In genomic region chr8:80851648-80852047, GRCm38 (mm10) we compare ENCODE assay signal across 20 mouse cellular contexts. TPM values are rescaled to one million over a fixed set of nuclear protein-coding genes. Genes with fewer than 3 reads are reported as not detected.
DNase-seq lines count a peak whose midpoint lies in the region; ATAC-seq lines count a peak whose summit lies in the region.
"Had no signal": no experiment of that assay in that cellular context is flagged by ENCODE, and none has a peak within 500 bp of the region (broad histone marks: within the 10 kb centered on the region; RNA-seq: fewer than 3 reads in every experiment).

No protein-coding gene starts in this region.

- no peak for DNase-seq in heart, postnatal 14 days
- DNase-seq in kidney, adult 11 months = no peak
- no peak for DNase-seq in embryonic facial prominence, embryonic 14.5 days (ENCODE audit: low spot score)
- DNase-seq in spleen, postnatal 14 days (ENCODE audit: low spot score in 2 of 2) = no peak
- DNase-seq: adrenal gland, postnatal 36 days; cerebellum, adult 2 months; gastrocnemius, postnatal 25 days; kidney, adult 18-20 months; kidney, postnatal 14 days; layer of hippocampus, adult 9-11 months; liver; right cerebral cortex, adult 18-20 months had no signal

- H3K9ac ChIP-seq in heart, embryonic 12.5 days = no peak overlapping the region
- H3K9ac ChIP-seq in kidney, embryonic 15.5 days = no peak overlapping the region
- H3K9ac ChIP-seq in embryonic facial prominence, embryonic 14.5 days (ENCODE audit: low read depth, low read length) = no peak overlapping the region
- no peak overlapping the region for H3K9ac ChIP-seq in stomach, embryonic 14.5 days (replicated peaks; ENCODE audit: low read depth, low read length)
- H3K9ac ChIP-seq: embryonic facial prominence, embryonic 12.5 days; hindbrain, embryonic 13.5 days had no signal

- intact Hi-C loops in heart, postnatal 14 days (cut with DNase I) = no loop called here

- no peak overlapping the region for H3K4me3 ChIP-seq in heart, embryonic 12.5 days
- no peak overlapping the region for H3K4me3 ChIP-seq in kidney, embryonic 15.5 days (replicated peaks)
- H3K4me3 ChIP-seq in embryonic facial prominence, embryonic 14.5 days (ENCODE audit: low read depth, low read length) = no peak overlapping the region
- H3K4me3 ChIP-seq in stomach, embryonic 14.5 days (ENCODE audit: low read depth, low read length) = no peak overlapping the region
- H3K4me3 ChIP-seq: embryonic facial prominence, embryonic 12.5 days; forebrain, embryonic 10.5 days; hindbrain, embryonic 13.5 days had no signal

- H3K27me3 ChIP-seq in heart, embryonic 12.5 days (replicated peaks) = no peaks in the 10 kb centered on the region
- no peaks in the 10 kb centered on the region for H3K27me3 ChIP-seq in kidney, embryonic 15.5 days
- no peaks in the 10 kb centered on the region for H3K27me3 ChIP-seq in embryonic facial prominence, embryonic 14.5 days (replicated peaks; ENCODE audit: control insufficient read depth, insufficient read depth, low read length)
- H3K27me3 ChIP-seq in stomach, embryonic 14.5 days (ENCODE audit: control insufficient read depth, insufficient read depth, low read length) = no peaks in the 10 kb centered on the region
- H3K27me3 ChIP-seq: embryonic facial prominence, embryonic 12.5 days; hindbrain, embryonic 13.5 days; Patski had no signal

- peaks cover 85% of the 10 kb centered on the region for H3K4me1 ChIP-seq in heart, embryonic 12.5 days (replicated peaks)
- H3K4me1 ChIP-seq in kidney, embryonic 15.5 days = peaks cover 58% of the 10 kb centered on the region
- H3K4me1 ChIP-seq in embryonic facial prominence, embryonic 14.5 days (ENCODE audit: control insufficient read depth, insufficient read depth, low read length) = peaks cover 32% of the 10 kb centered on the region
- peaks cover 26% of the 10 kb centered on the region; the same call in 1 of the 2 replicates for H3K4me1 ChIP-seq in stomach, embryonic 14.5 days (ENCODE audit: control insufficient read depth, insufficient read depth, low read length)

- ATAC-seq in heart, embryonic 12.5 days (ENCODE audit: insufficient number of reproducible peaks, low FRiP score) = no peak
- no peak for ATAC-seq in kidney, embryonic 15.5 days (replicated peaks; ENCODE audit: low FRiP score)
- ATAC-seq in embryonic facial prominence, embryonic 14.5 days (ENCODE audit: low read depth) = no peak
- ATAC-seq in stomach, embryonic 14.5 days (ENCODE audit: insufficient number of reproducible peaks, insufficient read depth, low FRiP score, low read depth) = no peak
- ATAC-seq: activated CD4-positive, CD25-positive, alpha-beta regulatory T cell, adult 4 months; Patski had no signal

- 30% methylated on average over 6 of the region's 6 CpGs for WGBS in heart, embryonic 12.5 days
- WGBS in kidney, embryonic 15.5 days = 76% methylated on average over 6 of the region's 6 CpGs
- WGBS in embryonic facial prominence, embryonic 14.5 days = 79% methylated on average over 6 of the region's 6 CpGs
- 66% methylated on average over 6 of the region's 6 CpGs for WGBS in stomach, embryonic 14.5 days

- H3K27ac ChIP-seq in heart, embryonic 12.5 days (ENCODE audit: poor library complexity, severe bottlenecking) = peak overlapping the region; percentile 71
- H3K27ac ChIP-seq in kidney, embryonic 15.5 days = peak overlapping the region; percentile 41; the same call in 1 of the 2 replicates
- H3K27ac ChIP-seq in embryonic facial prominence, embryonic 14.5 days (replicated peaks; ENCODE audit: low read depth, low read length) = peak overlapping the region; percentile 63
- H3K27ac ChIP-seq in stomach, embryonic 14.5 days (ENCODE audit: low read length) = peak overlapping the region; percentile 93
- H3K27ac ChIP-seq: embryonic facial prominence, embryonic 12.5 days; forebrain, embryonic 10.5 days; hindbrain, embryonic 13.5 days had no signal

- H3K4me2 ChIP-seq in heart, embryonic 12.5 days = no peak overlapping the region
- H3K4me2 ChIP-seq in kidney, embryonic 15.5 days = no peak overlapping the region
- no peak overlapping the region for H3K4me2 ChIP-seq in embryonic facial prominence, embryonic 14.5 days (ENCODE audit: low read depth, low read length)
- no peak overlapping the region for H3K4me2 ChIP-seq in stomach, embryonic 14.5 days (replicated peaks; ENCODE audit: low read depth, low read length)
- H3K4me2 ChIP-seq: embryonic facial prominence, embryonic 12.5 days; hindbrain, embryonic 13.5 days had no signal

- H3K9me3 ChIP-seq in heart, embryonic 12.5 days (replicated peaks) = no peaks in the 10 kb centered on the region
- H3K9me3 ChIP-seq in kidney, embryonic 15.5 days (replicated peaks) = no peaks in the 10 kb centered on the region
- no peaks in the 10 kb centered on the region for H3K9me3 ChIP-seq in embryonic facial prominence, embryonic 14.5 days (ENCODE audit: control insufficient read depth, low read length)
- no peaks in the 10 kb centered on the region for H3K9me3 ChIP-seq in stomach, embryonic 14.5 days (ENCODE audit: control insufficient read depth, low read depth, low read length)
- H3K9me3 ChIP-seq: embryonic facial prominence, embryonic 12.5 days; forebrain, embryonic 10.5 days; hindbrain, embryonic 13.5 days had no signal

- peaks cover 8% of the 10 kb centered on the region; the same call in 1 of the 2 replicates for H3K36me3 ChIP-seq in heart, embryonic 12.5 days
- H3K36me3 ChIP-seq in kidney, embryonic 15.5 days = no peaks in the 10 kb centered on the region
- no peaks in the 10 kb centered on the region for H3K36me3 ChIP-seq in embryonic facial prominence, embryonic 14.5 days (ENCODE audit: control insufficient read depth, insufficient read depth, low read length)
- no peaks in the 10 kb centered on the region for H3K36me3 ChIP-seq in stomach, embryonic 14.5 days (ENCODE audit: control insufficient read depth, insufficient read depth, low read length)
- H3K36me3 ChIP-seq: embryonic facial prominence, embryonic 12.5 days; hindbrain, embryonic 13.5 days had no signal

RNA-seq across cellular contexts. Expression of gene Gab1, which starts 28.7 kb away (rescaled TPM):
- polyA plus RNA-seq in heart, embryonic 12.5 days (2016; fragmentation: Nextera tagmentation; extraction: Ambion mirVana) = 42.5 and 44.8 TPM in 2 replicates
- total RNA-seq in heart, postnatal 14 days (2021) = 10 to 100 TPM; 35.5 to 40.0 TPM
- 16.4 and 16.8 TPM in 2 replicates for polyA plus RNA-seq in kidney, embryonic 15.5 days (2015; fragmentation: Nextera tagmentation; extraction: Ambion mirVana)
- 30.3 and 34.8 TPM in 2 replicates for polyA plus RNA-seq in embryonic facial prominence, embryonic 14.5 days (2014; fragmentation: Nextera tagmentation; extraction: Ambion mirVana)
- polyA plus RNA-seq in stomach, embryonic 14.5 days (2014; fragmentation: Nextera tagmentation; extraction: Ambion mirVana) = 25.6 and 27.7 TPM in 2 replicates

Comparison
In these comparisons a context has a peak if more than half of its experiments do, and no peak if none do; other contexts are left out.
1. H3K27ac ChIP-seq: peak in every context shown above with its lines; median percentile 93 in stomach, embryonic 14.5 days; 71 in heart, embryonic 12.5 days; 63 in embryonic facial prominence, embryonic 14.5 days; 41 in kidney, embryonic 15.5 days.